Mouse (Mus musculus) lung, embryonic 15.5 days (tissue): ENCODE data around the gene Adamts6. TPM values are rescaled to one million over a fixed set of nuclear protein-coding genes. Genes with fewer than 3 reads are reported as not detected.

Source experiments
- ATAC-seq: fragments of 200-750 bp; cut with Nextera tagmentation; 2 replicates; pipeline ENCODE4 v1.8.0; 2017; ENCODE audit warnings: moderate number of reproducible peaks, borderline replicate concordance; ENCODE audit not compliant: low FRiP score, low TSS enrichment; ENCODE audit errors: extremely low read depth
- H3K27ac ChIP-seq: fragments of 300-500 bp; sonication (generic); 2 replicates; pipeline ENCODE4 v1.5.1; 2015; ENCODE audit warnings: moderate library complexity, mild to moderate bottlenecking, inconsistent platforms
- H3K27me3 ChIP-seq: fragments of 300-500 bp; sonication (generic); 2 replicates; pipeline ENCODE4 v1.6.1; 2015; ENCODE audit warnings: inconsistent platforms
- H3K36me3 ChIP-seq: fragments of 300-500 bp; sonication (generic); 2 replicates; pipeline ENCODE4 v1.6.1; 2015; ENCODE audit warnings: inconsistent platforms
- H3K4me1 ChIP-seq: fragments of 300-500 bp; sonication (generic); 2 replicates; pipeline ENCODE4 v1.6.1; 2015; ENCODE audit warnings: inconsistent platforms
- H3K4me2 ChIP-seq: fragments of 300-500 bp; sonication (generic); 2 replicates; pipeline ENCODE4 v1.6.1; 2015; ENCODE audit warnings: inconsistent platforms, mild to moderate bottlenecking, moderate library complexity
- H3K4me3 ChIP-seq: fragments of 300-500 bp; sonication (generic); 2 replicates; pipeline ENCODE4 v1.5.1; 2015; ENCODE audit warnings: mild to moderate bottlenecking, inconsistent platforms
- H3K9ac ChIP-seq: fragments of 300-500 bp; sonication (generic); 2 replicates; pipeline ENCODE4 v1.6.1; 2015; ENCODE audit warnings: inconsistent platforms
- H3K9me3 ChIP-seq: fragments of 300-500 bp; sonication (generic); 2 replicates; pipeline ENCODE4 v1.6.1; 2016; ENCODE audit warnings: inconsistent platforms
- WGBS: fragments of 180-500 bp; shearing (Covaris S2); methylation state at CpG from one replicate; pipeline ENCODE4 v1.1.7; 2015; 5-methylcytosine and 5-hydroxymethylcytosine counted together
- polyA plus RNA-seq: library from polyadenylated mRNA; unstranded; fragments of >200 nt; fragmentation: Nextera tagmentation; extraction: Ambion mirVana; gene quantifications from 2 replicates; pipeline ENCODE4 v1.2.1, GENCODE M21; 2015

Adamts6 gene
- polyA plus RNA-seq, 1 experiment from 2014 or later = 3.6 TPM

DNA sequence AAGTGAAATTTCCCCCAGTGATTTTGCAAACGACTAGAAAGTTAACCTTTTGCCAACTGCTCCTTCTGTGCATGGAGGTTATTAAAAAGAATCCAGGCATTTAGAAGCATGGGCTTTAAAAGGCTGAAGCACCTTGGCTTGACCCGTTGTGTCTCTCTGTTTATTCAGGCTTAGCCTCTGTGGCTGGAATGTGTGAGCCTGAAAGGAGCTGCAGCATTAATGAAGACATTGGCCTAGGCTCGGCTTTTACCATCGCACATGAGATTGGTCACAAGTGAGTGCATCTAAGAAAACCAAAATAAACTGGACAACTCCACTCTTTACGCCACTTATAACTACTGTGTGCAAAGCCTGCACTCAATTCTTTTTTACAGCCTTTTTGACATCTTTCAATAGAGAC lies 65.0 kb downstream of the Adamts6 start:
- Histone ChIP-seq H3K27ac (no peak overlapping the region), H3K4me3 (no peak overlapping the region), H3K27me3 (no peaks in the 10 kb centered on the region), H3K4me2 (no peak overlapping the region), H3K9ac (no peak overlapping the region), H3K4me1 (no peaks in the 10 kb centered on the region), H3K9me3 (no peaks in the 10 kb centered on the region), H3K36me3 (no peaks in the 10 kb centered on the region)
- WGBS = 45% methylated on average over 5 of the region's 5 CpGs
- ATAC-seq = no peak

DNA sequence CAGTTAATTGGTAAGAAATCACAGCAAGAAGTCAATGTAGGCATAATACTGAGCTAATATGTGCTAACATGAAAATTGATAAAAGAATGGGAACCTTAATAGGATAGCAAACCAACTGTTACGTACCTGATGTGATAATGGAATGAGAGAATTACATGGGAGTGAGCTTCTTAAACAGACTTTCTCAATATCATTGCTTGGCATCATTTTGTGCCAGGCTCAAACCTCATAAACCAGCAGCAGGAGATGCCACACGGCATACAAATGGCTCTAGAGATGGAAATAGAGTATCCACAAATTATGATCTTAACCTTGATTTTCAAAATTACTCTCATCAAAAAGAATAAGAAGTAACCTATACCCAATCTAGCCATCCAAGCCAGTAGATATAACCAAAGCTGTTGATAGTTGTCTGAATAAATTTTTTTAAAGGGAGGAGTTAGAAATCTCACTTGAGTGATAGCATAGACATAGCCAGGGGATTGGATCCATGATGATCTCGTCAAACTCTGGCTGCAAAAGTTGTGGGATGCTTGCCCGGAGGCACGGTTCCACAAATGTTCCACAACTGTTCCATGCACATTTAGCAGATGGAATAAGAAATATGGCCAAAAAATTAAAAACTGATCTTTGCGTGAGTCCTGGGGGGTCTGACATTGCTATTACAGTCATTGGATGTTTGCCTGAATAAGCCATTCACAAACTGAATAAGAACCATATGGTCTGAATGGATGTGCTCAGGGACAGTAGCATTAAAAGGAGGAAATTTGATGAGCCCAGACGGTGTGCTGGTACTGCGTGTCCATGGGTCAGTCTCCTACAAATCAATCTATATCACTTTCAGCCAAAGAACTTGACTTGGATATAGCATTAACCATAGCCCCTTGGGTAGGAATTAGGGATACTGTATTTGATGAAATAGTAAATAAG lies 106.1 kb downstream of the Adamts6 start:
- H3K36me3 ChIP-seq = no peaks in the 10 kb centered on the region
- no peak overlapping the region for H3K4me2 ChIP-seq
- no peak for ATAC-seq
- no peaks in the 10 kb centered on the region for H3K27me3 ChIP-seq
- no peak overlapping the region for H3K9ac ChIP-seq
- H3K9me3 ChIP-seq = no peaks in the 10 kb centered on the region
- H3K27ac ChIP-seq = no peak overlapping the region
- 78% methylated on average over 8 of the region's 8 CpGs for WGBS
- no peak overlapping the region for H3K4me3 ChIP-seq
- H3K4me1 ChIP-seq = no peaks in the 10 kb centered on the region

DNA sequence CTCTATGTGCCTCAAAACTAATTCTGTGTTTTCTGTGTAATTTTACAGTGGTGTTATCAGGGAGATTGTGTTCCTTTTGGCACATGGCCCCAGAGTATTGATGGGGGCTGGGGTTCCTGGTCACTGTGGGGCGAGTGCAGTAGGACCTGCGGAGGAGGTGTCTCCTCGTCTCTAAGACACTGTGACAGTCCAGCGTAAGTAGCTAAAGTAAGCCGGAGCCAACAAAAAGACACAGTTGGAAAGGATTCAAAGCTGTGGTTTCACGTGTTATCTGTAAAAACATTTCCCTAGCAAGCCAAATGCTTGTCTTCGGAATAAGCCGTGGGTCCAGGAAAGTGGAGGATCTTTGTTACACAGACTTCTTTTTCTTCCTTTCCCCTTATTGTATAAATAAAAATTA lies 110.2 kb downstream of the Adamts6 start:
- H3K4me2 ChIP-seq = no peak overlapping the region; the same call in 1 of the 2 replicates
- no peaks in the 10 kb centered on the region for H3K9me3 ChIP-seq
- no peak overlapping the region for H3K9ac ChIP-seq
- no peaks in the 10 kb centered on the region for H3K4me1 ChIP-seq
- WGBS = 47% methylated on average over 8 of the region's 8 CpGs
- no peak overlapping the region for H3K4me3 ChIP-seq
- H3K27ac ChIP-seq = no peak overlapping the region
- ATAC-seq = peak; percentile 46; the same call in 1 of the 2 replicates
- H3K36me3 ChIP-seq = no peaks in the 10 kb centered on the region
- no peaks in the 10 kb centered on the region for H3K27me3 ChIP-seq

DNA sequence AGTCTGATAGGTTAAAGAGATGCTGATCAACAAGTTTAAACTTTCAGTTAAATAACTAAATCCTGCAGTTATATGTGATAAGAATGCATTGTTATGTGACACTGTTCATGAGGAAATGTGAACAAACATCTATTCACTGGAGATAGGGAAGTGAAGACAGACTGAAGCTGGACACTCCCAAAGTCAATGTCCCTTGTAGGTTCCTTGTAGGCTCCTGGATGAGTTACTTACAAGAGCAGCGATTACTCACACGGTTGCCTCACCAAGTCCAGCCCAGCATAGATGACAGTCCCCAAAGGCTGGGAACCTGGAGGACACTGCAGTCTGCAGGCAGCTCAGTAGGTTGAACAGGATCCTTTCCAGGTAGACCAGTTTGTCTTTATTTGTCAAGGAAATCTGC lies 145.1 kb downstream of the Adamts6 start:
- no peak overlapping the region for H3K27ac ChIP-seq
- H3K9ac ChIP-seq = no peak overlapping the region
- no peaks in the 10 kb centered on the region for H3K27me3 ChIP-seq
- no peak for ATAC-seq
- H3K9me3 ChIP-seq = no peaks in the 10 kb centered on the region
- H3K36me3 ChIP-seq = no peaks in the 10 kb centered on the region
- 90% methylated on average over 2 of the region's 2 CpGs for WGBS
- H3K4me3 ChIP-seq = no peak overlapping the region
- no peak overlapping the region for H3K4me2 ChIP-seq
- H3K4me1 ChIP-seq = no peaks in the 10 kb centered on the region

DNA sequence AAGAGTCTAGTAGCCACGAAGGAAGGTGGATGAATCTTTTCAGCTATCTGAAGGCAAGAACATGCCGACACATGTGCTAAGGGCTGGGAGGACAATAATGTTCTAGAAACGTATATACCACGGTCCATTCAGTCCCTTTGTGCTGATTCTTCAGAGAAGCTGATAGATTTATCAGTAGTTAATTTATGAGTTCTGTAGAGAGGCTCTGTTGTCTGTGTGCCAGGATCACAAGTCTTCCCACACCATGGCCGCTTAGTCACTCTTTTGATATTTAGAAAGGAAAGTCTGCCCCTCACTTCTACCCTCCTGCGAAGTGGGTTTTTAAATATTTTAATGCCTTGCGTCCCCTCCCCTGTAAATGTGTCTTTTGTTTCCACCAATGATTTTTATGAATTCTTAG lies 154.9 kb downstream of the Adamts6 start:
- H3K4me3 ChIP-seq = no peak overlapping the region
- H3K4me1 ChIP-seq = no peaks in the 10 kb centered on the region
- H3K27ac ChIP-seq = no peak overlapping the region
- no peak overlapping the region for H3K9ac ChIP-seq
- H3K4me2 ChIP-seq = no peak overlapping the region
- no peak for ATAC-seq
- no peaks in the 10 kb centered on the region for H3K9me3 ChIP-seq
- H3K27me3 ChIP-seq = no peaks in the 10 kb centered on the region
- WGBS = 76% methylated on average over 7 of the region's 7 CpGs
- H3K36me3 ChIP-seq = peaks cover 4% of the 10 kb centered on the region; the same call in 1 of the 2 replicates

DNA sequence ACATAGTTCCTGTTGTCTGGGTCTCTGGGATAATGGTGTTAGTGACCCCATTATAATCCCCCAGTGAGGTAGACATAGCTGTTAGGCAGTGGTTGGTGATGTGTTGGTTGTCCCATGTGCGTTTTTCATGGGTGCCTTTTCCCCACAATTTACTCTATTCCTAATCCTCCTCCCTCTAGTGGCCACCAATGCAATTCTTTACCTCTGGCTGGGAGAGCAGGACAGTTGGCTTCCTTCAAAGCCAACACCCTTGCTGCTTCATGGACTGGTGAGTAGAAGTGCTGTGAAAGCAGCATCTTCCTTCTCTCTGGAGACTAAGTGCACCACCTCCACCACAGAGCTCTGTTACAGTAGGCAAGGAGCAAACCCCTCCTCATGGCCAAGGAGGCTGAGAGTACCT lies 157.8 kb downstream of the Adamts6 start:
- H3K27me3 ChIP-seq = no peaks in the 10 kb centered on the region
- H3K27ac ChIP-seq = no peak overlapping the region
- peaks cover 4% of the 10 kb centered on the region; the same call in 1 of the 2 replicates for H3K36me3 ChIP-seq
- H3K9ac ChIP-seq = no peak overlapping the region
- no peaks in the 10 kb centered on the region for H3K4me1 ChIP-seq
- H3K4me3 ChIP-seq = no peak overlapping the region
- H3K4me2 ChIP-seq = no peak overlapping the region
- 55% methylated on average over 1 of the region's 1 CpGs for WGBS
- ATAC-seq = no peak
- H3K9me3 ChIP-seq = no peaks in the 10 kb centered on the region

DNA sequence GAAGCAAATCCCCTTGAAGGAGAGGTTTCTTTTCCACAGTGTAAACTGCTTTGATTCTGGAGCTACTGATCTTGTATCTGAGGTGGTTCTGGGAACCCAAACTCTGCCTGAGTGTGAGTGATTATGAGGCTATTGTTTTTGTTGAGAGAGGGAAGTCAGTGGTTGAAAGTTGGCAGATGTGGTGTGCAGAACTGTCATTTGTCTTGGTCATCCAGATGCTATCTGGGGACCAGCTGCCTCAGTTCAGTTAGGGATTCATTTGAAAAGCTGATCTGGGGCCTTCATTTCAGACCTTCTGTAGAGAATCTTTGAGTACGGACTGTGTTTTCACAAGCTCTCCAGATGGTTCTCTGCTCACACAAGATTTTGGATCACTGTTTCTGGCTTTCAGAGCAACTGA lies 159.3 kb downstream of the Adamts6 start:
- no peak overlapping the region for H3K4me2 ChIP-seq
- no peak overlapping the region for H3K4me3 ChIP-seq
- no peak overlapping the region for H3K9ac ChIP-seq
- peaks cover 4% of the 10 kb centered on the region; the same call in 1 of the 2 replicates for H3K36me3 ChIP-seq
- WGBS = 75% methylated on average over 1 of the region's 1 CpGs
- H3K27ac ChIP-seq = no peak overlapping the region
- no peaks in the 10 kb centered on the region for H3K9me3 ChIP-seq
- ATAC-seq = no peak
- no peaks in the 10 kb centered on the region for H3K27me3 ChIP-seq
- H3K4me1 ChIP-seq = no peaks in the 10 kb centered on the region

DNA sequence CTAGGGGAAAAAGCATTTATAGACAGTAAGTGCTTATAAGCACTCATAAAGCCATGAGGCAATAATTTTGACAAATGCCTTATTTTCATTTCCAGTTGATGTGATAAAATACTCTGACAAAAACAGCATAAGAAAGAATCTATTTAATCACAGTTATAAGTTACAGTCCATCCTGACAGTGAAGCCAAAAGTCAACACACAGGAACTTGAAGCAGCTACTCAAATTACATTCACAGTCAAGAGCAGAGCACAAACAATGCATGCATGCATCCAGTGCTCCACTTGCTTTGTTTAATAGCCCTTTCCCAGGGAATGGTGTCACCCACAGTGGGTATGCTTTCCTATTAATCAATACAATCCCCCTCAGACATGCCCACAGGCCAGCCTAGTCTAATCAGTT lies 159.8 kb downstream of the Adamts6 start:
- Histone ChIP-seq H3K9me3 (no peaks in the 10 kb centered on the region), H3K27ac (no peak overlapping the region), H3K4me3 (no peak overlapping the region), H3K9ac (no peak overlapping the region), H3K36me3 (peaks cover 4% of the 10 kb centered on the region; the same call in 1 of the 2 replicates), H3K4me2 (no peak overlapping the region), H3K27me3 (no peaks in the 10 kb centered on the region), H3K4me1 (no peaks in the 10 kb centered on the region)
- no peak for ATAC-seq

DNA sequence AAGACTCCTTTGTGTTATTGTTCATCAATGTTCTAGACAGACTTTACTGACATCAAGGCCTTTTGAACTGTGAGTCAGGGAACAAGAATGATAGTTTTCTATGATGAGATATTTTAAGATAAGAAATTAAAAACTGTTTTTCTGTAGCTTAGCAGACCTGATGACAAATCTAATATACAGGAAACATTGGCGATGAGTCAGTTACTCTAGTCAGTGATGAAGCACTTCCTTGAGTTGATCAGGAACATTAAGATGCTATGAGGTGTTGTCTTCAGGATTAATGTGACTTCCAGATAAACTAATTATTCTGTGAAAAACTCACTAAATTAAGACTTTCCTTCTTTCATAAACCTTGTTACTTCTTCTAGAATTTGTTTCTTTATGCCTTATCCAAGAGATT lies 160.7 kb downstream of the Adamts6 start:
- H3K27me3 ChIP-seq = no peaks in the 10 kb centered on the region
- H3K4me1 ChIP-seq = no peaks in the 10 kb centered on the region
- peaks cover 4% of the 10 kb centered on the region; the same call in 1 of the 2 replicates for H3K36me3 ChIP-seq
- no peak overlapping the region for H3K9ac ChIP-seq
- WGBS = 77% methylated on average over 1 of the region's 1 CpGs
- no peaks in the 10 kb centered on the region for H3K9me3 ChIP-seq
- no peak overlapping the region for H3K27ac ChIP-seq
- ATAC-seq = no peak
- H3K4me3 ChIP-seq = no peak overlapping the region
- no peak overlapping the region for H3K4me2 ChIP-seq

DNA sequence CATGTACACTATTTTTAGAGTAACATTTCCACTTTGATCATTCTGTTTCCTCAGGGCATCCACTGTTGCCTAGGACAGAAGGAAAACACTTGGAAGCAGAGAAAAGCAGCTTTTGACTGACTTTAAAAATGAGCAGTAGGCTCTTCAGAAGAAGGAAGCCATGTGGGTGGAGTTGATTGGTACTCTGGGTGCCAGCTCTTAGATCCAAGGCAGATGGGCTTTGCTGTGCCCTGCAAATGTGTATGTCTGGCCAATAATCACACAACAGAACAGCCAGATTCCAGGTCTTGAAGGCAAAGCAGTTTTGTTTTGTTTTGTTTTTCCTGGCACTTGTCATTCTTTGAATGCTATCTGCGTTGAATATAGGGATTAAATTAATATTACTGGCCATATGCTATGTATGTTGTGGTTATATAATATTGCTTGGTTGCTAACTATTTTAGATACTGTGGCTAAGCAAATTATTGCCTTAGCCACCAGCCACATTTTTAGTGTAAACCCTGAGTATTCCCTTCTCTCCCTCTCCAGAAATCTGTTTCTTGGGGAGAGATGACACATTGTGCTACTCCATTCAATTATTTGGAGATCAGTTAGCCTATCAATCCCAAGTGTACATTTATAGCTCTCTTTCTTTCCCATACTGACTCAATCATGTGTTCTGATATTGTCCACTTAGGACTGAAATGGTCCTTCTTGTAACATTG lies 165.8 kb downstream of the Adamts6 start:
- Histone ChIP-seq H3K4me3 (no peak overlapping the region), H3K27ac (no peak overlapping the region), H3K4me2 (no peak overlapping the region), H3K4me1 (no peaks in the 10 kb centered on the region), H3K27me3 (no peaks in the 10 kb centered on the region), H3K9ac (no peak overlapping the region), H3K36me3 (no peaks in the 10 kb centered on the region), H3K9me3 (no peaks in the 10 kb centered on the region)
- ATAC-seq = no peak
- WGBS = 89% methylated on average over 1 of the region's 1 CpGs

DNA sequence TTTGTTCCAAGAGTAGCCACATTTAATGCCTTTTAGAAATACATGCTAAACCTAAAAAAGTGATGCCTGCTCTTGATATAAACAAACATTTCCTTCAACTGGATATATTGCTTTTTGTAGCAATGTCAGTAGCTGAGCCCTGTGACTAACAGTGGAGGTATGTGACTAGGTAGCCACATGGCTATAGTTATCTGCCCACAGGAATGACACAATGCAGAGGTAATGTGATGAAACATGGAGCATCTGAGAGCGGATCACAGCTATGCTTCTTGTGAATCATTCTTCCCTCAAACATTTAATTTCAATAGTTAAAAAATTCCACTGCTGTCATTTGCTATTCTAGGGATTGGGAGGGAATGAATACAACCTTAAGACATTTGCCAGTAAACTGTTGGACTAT lies 172.7 kb downstream of the Adamts6 start:
- no peak for ATAC-seq
- 90% methylated on average over 1 of the region's 1 CpGs for WGBS
- no peak overlapping the region for H3K9ac ChIP-seq
- no peaks in the 10 kb centered on the region for H3K9me3 ChIP-seq
- H3K36me3 ChIP-seq = no peaks in the 10 kb centered on the region
- no peak overlapping the region for H3K4me2 ChIP-seq
- H3K4me3 ChIP-seq = no peak overlapping the region
- no peak overlapping the region for H3K27ac ChIP-seq
- H3K4me1 ChIP-seq = no peaks in the 10 kb centered on the region
- no peaks in the 10 kb centered on the region for H3K27me3 ChIP-seq

DNA sequence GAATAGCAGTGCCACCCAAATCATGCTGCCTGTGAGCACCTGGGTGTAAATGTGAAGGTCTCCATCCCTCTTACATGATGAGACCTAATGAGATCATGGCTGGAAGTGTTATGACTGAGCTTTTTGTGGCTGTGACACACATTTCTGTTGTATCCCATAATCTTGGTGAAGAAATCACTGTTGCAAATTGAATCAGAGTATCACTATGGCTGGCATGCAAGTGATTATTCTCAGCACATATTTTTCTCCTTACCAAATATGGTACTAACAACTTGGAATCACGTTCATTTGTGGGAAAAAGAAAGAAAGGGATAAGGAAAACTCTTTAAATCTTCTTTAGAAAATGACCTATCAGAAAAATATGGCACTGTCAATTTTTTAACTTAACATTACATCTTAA lies 180.4 kb downstream of the Adamts6 start:
- no peaks in the 10 kb centered on the region for H3K36me3 ChIP-seq
- no peaks in the 10 kb centered on the region for H3K9me3 ChIP-seq
- H3K4me1 ChIP-seq = no peaks in the 10 kb centered on the region
- no peak overlapping the region for H3K9ac ChIP-seq
- H3K4me3 ChIP-seq = no peak overlapping the region
- no peak overlapping the region for H3K4me2 ChIP-seq
- no peak overlapping the region for H3K27ac ChIP-seq
- no peaks in the 10 kb centered on the region for H3K27me3 ChIP-seq
- no peak for ATAC-seq
- 59% methylated on average over 1 of the region's 1 CpGs for WGBS
